Mouse (Mus musculus): ENCODE measurements around the gene Slco2b1. TPM values are rescaled to one million over a fixed set of nuclear protein-coding genes. Genes with fewer than 3 reads are reported as not detected.

The Slco2b1 gene
- polyA plus RNA-seq, 1 experiment from 2014 or later = 3.9 TPM

GRCm38 (mm10) chr7:99654244-99654643, 56.9 kb downstream of the Slco2b1 start:
- Histone ChIP-seq H3K9ac (ENCODE audit: low read depth, low read length) (no peak overlapping the region), H3K36me3 (ENCODE audit: control insufficient read depth, insufficient read depth, low read length) (no peaks in the 10 kb centered on the region), H3K4me3 (ENCODE audit: low read depth, low read length) (no peak overlapping the region), H3K4me2 (ENCODE audit: low read depth, low read length) (no peak overlapping the region), H3K27me3 (replicated peaks; ENCODE audit: control insufficient read depth, insufficient read depth, low read length) (no peaks in the 10 kb centered on the region), H3K4me1 (ENCODE audit: control insufficient read depth, insufficient read depth, low read length) (no peaks in the 10 kb centered on the region), H3K9me3 (ENCODE audit: control insufficient read depth, low read length) (no peaks in the 10 kb centered on the region), H3K27ac (replicated peaks; ENCODE audit: low read depth, low read length) (no peak overlapping the region)
- ATAC-seq (ENCODE audit: low read depth) = no peak
- DNase-seq (ENCODE audit: low spot score) = no peak
- WGBS = 73% methylated on average over 11 of the region's 11 CpGs

- no peak overlapping the region for H3K9ac ChIP-seq (ENCODE audit: low read depth, low read length)
- 63% methylated on average over 4 of the region's 4 CpGs for WGBS
These were observed 61.6 kb downstream of the Slco2b1 start for GRCm38 (mm10) chr7:99649585-99649984.

GRCm38 (mm10) chr7:99648623-99649022, 62.5 kb downstream of the Slco2b1 start:
- H3K4me1 ChIP-seq (ENCODE audit: control insufficient read depth, insufficient read depth, low read length) = no peaks in the 10 kb centered on the region
- no peak overlapping the region for H3K27ac ChIP-seq (replicated peaks; ENCODE audit: low read depth, low read length)
- WGBS = 3% methylated on average over 6 of the region's 6 CpGs
- H3K9ac ChIP-seq (ENCODE audit: low read depth, low read length) = no peak overlapping the region
- ATAC-seq (ENCODE audit: low read depth) = no peak
- no peak overlapping the region for H3K4me2 ChIP-seq (ENCODE audit: low read depth, low read length)
- DNase-seq (ENCODE audit: low spot score) = peak; percentile 78
- no peaks in the 10 kb centered on the region for H3K27me3 ChIP-seq (replicated peaks; ENCODE audit: control insufficient read depth, insufficient read depth, low read length)
- H3K9me3 ChIP-seq (ENCODE audit: control insufficient read depth, low read length) = no peaks in the 10 kb centered on the region
- no peaks in the 10 kb centered on the region for H3K36me3 ChIP-seq (ENCODE audit: control insufficient read depth, insufficient read depth, low read length)
- no peak overlapping the region for H3K4me3 ChIP-seq (ENCODE audit: low read depth, low read length)

More at GRCm38 (mm10) chr7:99649585-99649984, 61.6 kb downstream of the Slco2b1 start:
- H3K4me1 ChIP-seq (ENCODE audit: control insufficient read depth, insufficient read depth, low read length) = no peaks in the 10 kb centered on the region
- no peaks in the 10 kb centered on the region for H3K9me3 ChIP-seq (ENCODE audit: control insufficient read depth, low read length)
- H3K27me3 ChIP-seq (replicated peaks; ENCODE audit: control insufficient read depth, insufficient read depth, low read length) = no peaks in the 10 kb centered on the region
- H3K4me2 ChIP-seq (ENCODE audit: low read depth, low read length) = no peak overlapping the region
- ATAC-seq (ENCODE audit: low read depth) = no peak
- no peak overlapping the region for H3K27ac ChIP-seq (replicated peaks; ENCODE audit: low read depth, low read length)
- H3K36me3 ChIP-seq (ENCODE audit: control insufficient read depth, insufficient read depth, low read length) = no peaks in the 10 kb centered on the region
- DNase-seq (ENCODE audit: low spot score) = no peak
- no peak overlapping the region for H3K4me3 ChIP-seq (ENCODE audit: low read depth, low read length)

GRCm38 (mm10) chr7:99644701-99645100, 66.4 kb downstream of the Slco2b1 start:
- DNase-seq (ENCODE audit: low spot score) (no peak), ATAC-seq (ENCODE audit: low read depth) (no peak)
- H3K9me3 ChIP-seq (ENCODE audit: control insufficient read depth, low read length) = no peaks in the 10 kb centered on the region
- H3K27ac ChIP-seq (replicated peaks; ENCODE audit: low read depth, low read length) = no peak overlapping the region
- H3K27me3 ChIP-seq (replicated peaks; ENCODE audit: control insufficient read depth, insufficient read depth, low read length) = no peaks in the 10 kb centered on the region
- no peak overlapping the region for H3K4me2 ChIP-seq (ENCODE audit: low read depth, low read length)
- no peak overlapping the region for H3K9ac ChIP-seq (ENCODE audit: low read depth, low read length)
- H3K4me1 ChIP-seq (ENCODE audit: control insufficient read depth, insufficient read depth, low read length) = no peaks in the 10 kb centered on the region
- no peak overlapping the region for H3K4me3 ChIP-seq (ENCODE audit: low read depth, low read length)
- H3K36me3 ChIP-seq (ENCODE audit: control insufficient read depth, insufficient read depth, low read length) = no peaks in the 10 kb centered on the region
- 74% methylated on average over 7 of the region's 7 CpGs for WGBS

- H3K4me2 ChIP-seq (ENCODE audit: low read depth, low read length) = no peak overlapping the region
- no peaks in the 10 kb centered on the region for H3K4me1 ChIP-seq (ENCODE audit: control insufficient read depth, insufficient read depth, low read length)
- no peaks in the 10 kb centered on the region for H3K27me3 ChIP-seq (replicated peaks; ENCODE audit: control insufficient read depth, insufficient read depth, low read length)
- no peaks in the 10 kb centered on the region for H3K36me3 ChIP-seq (ENCODE audit: control insufficient read depth, insufficient read depth, low read length)
- no peak for DNase-seq (ENCODE audit: low spot score)
- no peak overlapping the region for H3K4me3 ChIP-seq (ENCODE audit: low read depth, low read length)
- H3K9me3 ChIP-seq (ENCODE audit: control insufficient read depth, low read length) = no peaks in the 10 kb centered on the region
- WGBS = 71% methylated on average over 2 of the region's 3 CpGs
- ATAC-seq (ENCODE audit: low read depth) = no peak
- H3K9ac ChIP-seq (ENCODE audit: low read depth, low read length) = no peak overlapping the region
- no peak overlapping the region for H3K27ac ChIP-seq (replicated peaks; ENCODE audit: low read depth, low read length)
These were observed 69.1 kb downstream of the Slco2b1 start for GRCm38 (mm10) chr7:99642078-99642477.

GRCm38 (mm10) chr7:99641245-99641644, 69.9 kb downstream of the Slco2b1 start:
- no peak for ATAC-seq (ENCODE audit: low read depth)

GRCm38 (mm10) chr7:99633966-99634665, 77.0 kb downstream of the Slco2b1 start:
- no peaks in the 10 kb centered on the region for H3K36me3 ChIP-seq (ENCODE audit: control insufficient read depth, insufficient read depth, low read length)
- WGBS = 62% methylated on average over 8 of the region's 8 CpGs
- no peaks in the 10 kb centered on the region for H3K9me3 ChIP-seq (ENCODE audit: control insufficient read depth, low read length)
- H3K27ac ChIP-seq (replicated peaks; ENCODE audit: low read depth, low read length) = no peak overlapping the region
- DNase-seq (ENCODE audit: low spot score) (no peak), ATAC-seq (ENCODE audit: low read depth) (no peak)
- H3K4me3 ChIP-seq (ENCODE audit: low read depth, low read length) = no peak overlapping the region
- no peaks in the 10 kb centered on the region for H3K4me1 ChIP-seq (ENCODE audit: control insufficient read depth, insufficient read depth, low read length)
- no peak overlapping the region for H3K9ac ChIP-seq (ENCODE audit: low read depth, low read length)
- H3K4me2 ChIP-seq (ENCODE audit: low read depth, low read length) = no peak overlapping the region
- peaks cover 8% of the 10 kb centered on the region for H3K27me3 ChIP-seq (replicated peaks; ENCODE audit: control insufficient read depth, insufficient read depth, low read length)

More at GRCm38 (mm10) chr7:99641245-99641644, 69.9 kb downstream of the Slco2b1 start:
- Histone ChIP-seq H3K4me3 (ENCODE audit: low read depth, low read length) (no peak overlapping the region), H3K27ac (replicated peaks; ENCODE audit: low read depth, low read length) (no peak overlapping the region), H3K9ac (ENCODE audit: low read depth, low read length) (no peak overlapping the region), H3K4me1 (ENCODE audit: control insufficient read depth, insufficient read depth, low read length) (no peaks in the 10 kb centered on the region), H3K36me3 (ENCODE audit: control insufficient read depth, insufficient read depth, low read length) (no peaks in the 10 kb centered on the region), H3K27me3 (replicated peaks; ENCODE audit: control insufficient read depth, insufficient read depth, low read length) (no peaks in the 10 kb centered on the region), H3K4me2 (ENCODE audit: low read depth, low read length) (no peak overlapping the region), H3K9me3 (ENCODE audit: control insufficient read depth, low read length) (no peaks in the 10 kb centered on the region)
- no peak for DNase-seq (ENCODE audit: low spot score)
- WGBS = 30% methylated on average over 4 of the region's 4 CpGs

- Histone ChIP-seq H3K4me2 (ENCODE audit: low read depth, low read length) (no peak overlapping the region), H3K9me3 (ENCODE audit: control insufficient read depth, low read length) (no peaks in the 10 kb centered on the region), H3K4me3 (ENCODE audit: low read depth, low read length) (no peak overlapping the region), H3K27me3 (replicated peaks; ENCODE audit: control insufficient read depth, insufficient read depth, low read length) (peaks cover 25% of the 10 kb centered on the region), H3K9ac (ENCODE audit: low read depth, low read length) (no peak overlapping the region), H3K27ac (replicated peaks; ENCODE audit: low read depth, low read length) (no peak overlapping the region), H3K4me1 (ENCODE audit: control insufficient read depth, insufficient read depth, low read length) (no peaks in the 10 kb centered on the region), H3K36me3 (ENCODE audit: control insufficient read depth, insufficient read depth, low read length) (no peaks in the 10 kb centered on the region)
- ATAC-seq (ENCODE audit: low read depth) = no peak
- peak; percentile 76 for DNase-seq (ENCODE audit: low spot score)
- WGBS = 13% methylated on average over 6 of the region's 6 CpGs
These were observed 78.9 kb downstream of the Slco2b1 start for GRCm38 (mm10) chr7:99632286-99632685.

- peaks cover 13% of the 10 kb centered on the region for H3K4me1 ChIP-seq (ENCODE audit: control insufficient read depth, insufficient read depth, low read length)
- H3K4me3 ChIP-seq (ENCODE audit: low read depth, low read length) = no peak overlapping the region
- ATAC-seq (ENCODE audit: low read depth) = no peak
- 3% methylated on average over 7 of the region's 7 CpGs for WGBS
- no peak for DNase-seq (ENCODE audit: low spot score)
- H3K27ac ChIP-seq (replicated peaks; ENCODE audit: low read depth, low read length) = no peak overlapping the region
- no peak overlapping the region for H3K9ac ChIP-seq (ENCODE audit: low read depth, low read length)
- H3K36me3 ChIP-seq (ENCODE audit: control insufficient read depth, insufficient read depth, low read length) = no peaks in the 10 kb centered on the region
- H3K27me3 ChIP-seq (replicated peaks; ENCODE audit: control insufficient read depth, insufficient read depth, low read length) = peaks cover 62% of the 10 kb centered on the region
- no peaks in the 10 kb centered on the region for H3K9me3 ChIP-seq (ENCODE audit: control insufficient read depth, low read length)
- peak overlapping the region; percentile 97 for H3K4me2 ChIP-seq (ENCODE audit: low read depth, low read length)
These were observed 83.8 kb downstream of the Slco2b1 start for GRCm38 (mm10) chr7:99627366-99627765.
